Mouse (Mus musculus): ENCODE measurements around the gene Tenm4.

Gene Tenm4

DNA sequence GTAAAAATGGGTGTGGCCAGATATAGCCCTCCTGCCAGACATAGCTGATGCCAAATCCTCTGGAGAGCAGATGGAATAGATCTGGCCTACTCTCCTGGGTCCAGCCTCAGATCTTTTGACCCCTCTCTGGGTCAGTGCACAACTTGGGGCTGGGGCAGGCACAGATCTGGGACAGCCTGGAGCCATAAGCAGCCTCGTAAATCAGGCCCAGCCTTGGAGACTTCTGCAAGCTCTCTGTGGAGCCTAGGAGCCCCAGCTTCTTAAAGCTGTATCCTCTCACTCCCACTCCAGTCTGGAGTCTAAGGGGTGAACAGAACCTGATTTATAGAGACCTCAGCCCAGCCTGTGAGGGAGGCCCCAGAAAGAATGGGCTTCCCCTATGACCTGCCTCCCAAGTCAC, 354.3 kb downstream of the Tenm4 start:
- no peak for DNase-seq (ENCODE audit: low spot score in 2 of 2)

DNA sequence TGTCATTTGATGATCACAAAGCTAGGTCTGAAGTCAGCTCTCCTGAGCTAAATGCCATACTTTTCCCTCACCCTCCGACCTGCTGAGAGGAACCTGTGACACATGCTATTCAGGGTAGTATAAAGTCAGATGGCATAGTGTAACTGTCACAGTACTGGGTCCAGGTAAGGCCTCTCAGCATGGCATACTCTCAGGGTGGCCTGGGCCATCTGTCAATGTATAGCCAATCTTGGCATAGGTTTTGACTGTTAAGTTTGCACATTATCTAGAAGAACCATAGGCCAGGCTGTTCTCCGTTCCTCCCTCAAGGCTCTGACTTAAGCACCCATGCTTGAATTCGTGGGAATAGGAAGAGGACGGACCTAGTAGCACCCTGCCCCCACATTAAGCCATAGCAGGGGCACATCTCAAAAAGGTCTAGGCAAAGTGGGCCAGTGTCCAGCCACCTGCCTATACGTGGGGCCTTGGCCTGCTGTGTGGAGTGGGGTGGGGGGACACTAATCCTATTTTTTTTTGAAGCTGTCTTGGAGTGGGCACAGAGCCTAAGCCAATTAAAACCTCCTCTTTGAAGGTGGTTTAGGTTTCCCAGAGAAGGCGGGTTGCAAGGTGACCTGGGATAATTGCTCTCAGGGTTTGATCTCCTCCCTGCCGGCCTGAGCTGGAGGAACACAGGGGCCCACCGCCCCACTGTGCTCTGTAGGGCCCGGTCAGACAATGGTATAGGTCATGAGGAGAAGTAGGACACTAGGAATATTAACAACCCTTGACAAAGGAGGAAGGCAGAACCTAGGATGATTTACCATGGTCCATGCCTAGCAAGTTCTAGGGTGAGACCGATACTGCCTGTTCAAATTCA, 359.8 kb downstream of the Tenm4 start:
- no peak for DNase-seq (ENCODE audit: low spot score in 2 of 2)

DNA sequence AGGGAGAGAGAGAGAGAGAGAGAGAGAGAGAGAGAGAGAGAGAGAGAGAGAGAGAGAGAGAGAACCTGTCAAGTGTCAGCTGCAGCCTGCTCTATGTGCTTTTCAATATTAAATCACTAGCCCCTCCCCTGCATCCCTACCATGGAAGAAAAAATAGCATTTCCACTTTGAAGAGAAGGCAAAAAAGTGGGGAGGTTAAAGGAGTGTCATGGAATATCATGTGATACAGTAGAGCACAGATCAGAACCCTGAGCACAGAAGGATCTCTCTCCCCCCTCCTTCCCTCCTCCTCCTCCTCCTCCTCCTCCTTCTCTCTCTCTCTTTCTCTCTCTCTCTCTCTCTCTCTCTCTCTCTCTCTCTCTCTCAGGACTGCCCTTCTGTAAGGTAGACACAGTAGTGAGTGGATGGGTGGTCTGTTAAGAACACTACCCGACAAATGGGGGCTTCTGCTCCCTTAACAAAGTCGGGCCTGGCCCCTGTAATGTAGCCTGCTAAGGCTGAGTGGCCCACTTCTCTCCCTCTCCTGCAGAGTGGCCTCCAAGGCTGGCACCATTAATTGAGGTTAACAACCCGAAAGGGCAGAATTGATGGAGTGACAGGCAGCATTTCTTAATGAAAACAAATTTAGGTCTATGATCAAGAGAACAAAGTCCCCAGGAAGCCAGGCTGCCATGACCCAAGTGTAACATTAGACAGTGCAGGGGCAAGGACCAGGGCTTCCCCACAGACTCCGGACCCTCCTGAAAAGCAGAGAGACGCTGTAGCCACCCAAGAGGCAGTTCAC, 361.1 kb downstream of the Tenm4 start:
- DNase-seq (ENCODE audit: low spot score in 2 of 2): no peak

DNA sequence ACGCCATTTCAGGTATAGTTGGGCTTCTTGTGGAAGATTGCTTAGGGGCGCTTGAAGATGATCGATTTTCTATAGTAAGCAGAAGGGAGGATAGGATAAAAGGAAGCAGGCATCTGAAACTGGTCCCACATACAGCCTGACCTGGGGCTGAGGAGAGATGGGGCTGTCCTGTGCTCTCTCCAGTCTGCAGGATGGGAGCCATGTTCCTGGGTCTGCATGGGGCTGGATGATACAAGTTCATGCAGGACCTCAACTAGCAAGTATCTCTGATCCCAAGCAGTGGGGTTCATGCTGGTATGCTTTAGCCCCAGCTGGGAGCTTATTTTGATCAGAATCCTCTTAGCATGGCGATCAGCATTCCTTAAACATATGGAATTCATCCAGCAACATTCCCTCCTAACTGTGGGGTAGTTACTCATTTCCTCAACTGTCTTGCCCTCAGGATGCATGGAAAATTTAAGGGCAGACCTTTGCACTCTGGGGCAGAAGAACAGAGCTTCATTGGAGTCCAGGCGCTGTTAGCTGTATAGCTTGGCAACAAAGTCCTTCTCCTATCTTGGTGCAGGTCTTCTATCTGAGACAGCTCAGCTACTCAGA, 361.9 kb downstream of the Tenm4 start:
- no peak for DNase-seq (ENCODE audit: low spot score in 2 of 2)

DNA sequence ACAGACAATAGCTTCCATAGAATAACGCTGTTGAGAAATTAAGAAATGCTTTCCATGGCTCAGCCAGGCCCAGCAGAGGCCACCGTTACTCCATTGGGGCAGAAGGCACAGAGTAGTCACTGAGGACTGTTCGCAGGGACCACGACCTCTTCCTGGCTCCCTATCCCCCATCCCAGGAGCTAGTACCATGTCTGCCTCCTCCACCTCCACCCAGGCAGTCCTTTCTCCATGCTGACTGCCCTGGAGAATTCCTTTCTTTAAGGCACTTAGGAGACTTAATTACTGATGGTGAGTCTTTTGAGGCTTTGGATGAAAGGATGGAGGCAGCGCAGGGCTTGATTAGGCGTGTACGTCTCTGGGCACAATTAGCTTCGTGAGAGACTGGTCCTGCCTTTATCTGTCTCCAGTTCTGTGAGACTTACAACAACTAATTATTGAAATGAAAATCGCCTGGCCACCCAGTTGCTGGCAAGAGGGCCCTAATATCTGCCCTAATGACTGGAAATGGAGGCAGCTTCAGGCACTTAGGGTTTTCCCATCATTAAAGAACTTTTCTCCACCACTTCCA, 365.4 kb downstream of the Tenm4 start:
- no peak for DNase-seq (ENCODE audit: low spot score in 2 of 2)

DNA sequence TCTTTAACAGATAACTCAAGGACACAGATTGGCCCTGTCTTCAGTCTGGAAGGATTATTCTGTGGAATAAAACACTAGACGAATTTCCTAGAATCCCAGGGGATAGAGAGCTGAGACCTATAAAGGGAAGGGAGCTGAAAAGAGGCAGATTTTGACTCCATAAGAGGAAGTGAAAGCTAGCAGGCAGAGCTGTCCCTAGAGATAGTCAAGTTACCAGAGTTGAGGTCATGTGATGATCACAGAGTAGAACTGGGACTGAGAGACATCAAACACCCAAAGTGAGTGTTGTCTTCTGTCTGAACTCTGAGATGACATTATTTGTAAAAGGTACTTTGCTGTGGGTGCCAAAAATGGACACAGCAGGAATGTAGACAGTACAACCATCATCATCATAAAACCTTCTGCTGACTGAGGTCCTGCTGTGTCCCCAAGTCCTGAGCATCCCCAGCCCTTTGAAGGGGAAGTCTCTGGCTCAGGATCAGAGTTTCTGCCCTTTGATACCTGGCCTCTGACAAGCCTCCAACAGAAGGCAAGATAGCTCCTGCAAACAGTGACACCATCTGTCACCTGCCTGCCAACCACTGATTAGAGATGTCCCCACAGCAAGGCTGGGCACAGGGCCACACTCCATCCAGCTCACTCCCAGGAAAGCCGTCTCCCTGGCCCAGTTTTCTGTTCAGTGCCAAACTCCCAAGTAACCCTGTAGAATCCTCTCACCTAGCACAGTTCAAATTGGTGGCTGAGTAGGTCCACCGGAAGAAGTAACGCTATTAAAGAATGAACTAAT, 368.4 kb downstream of the Tenm4 start:
- no peak for DNase-seq (ENCODE audit: low spot score in 2 of 2)

DNA sequence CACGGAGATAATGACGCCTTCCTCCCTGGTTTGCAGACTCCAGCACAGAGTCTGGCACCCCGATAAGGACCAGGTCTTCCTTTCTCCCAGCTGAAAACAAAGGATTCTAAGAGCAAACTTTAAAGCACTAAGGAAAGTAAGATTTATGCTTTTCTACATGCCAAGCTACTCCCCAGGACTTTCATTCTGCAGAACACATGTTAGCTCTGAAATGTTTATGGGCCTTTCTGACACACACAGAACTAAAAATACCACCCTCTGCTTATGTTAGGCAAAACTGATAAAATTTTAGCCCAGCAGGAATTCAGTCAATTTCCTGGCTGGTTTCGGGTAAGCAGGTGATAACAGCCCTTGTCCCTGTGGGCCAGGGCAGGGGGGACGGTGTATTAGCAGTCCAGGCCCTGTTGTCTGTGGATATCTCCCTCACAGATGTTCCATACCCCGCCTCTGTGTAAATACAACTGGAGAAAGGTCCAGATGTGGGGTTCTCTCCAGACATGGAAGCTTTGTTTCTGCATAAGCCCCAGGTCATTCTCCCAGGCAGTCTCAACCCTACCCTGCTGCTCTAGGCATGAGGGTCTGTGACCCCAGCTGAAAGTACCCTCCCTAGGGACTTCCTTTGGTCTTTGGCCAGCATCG, 369.5 kb downstream of the Tenm4 start:
- no peak for DNase-seq (ENCODE audit: low spot score in 2 of 2)

DNA sequence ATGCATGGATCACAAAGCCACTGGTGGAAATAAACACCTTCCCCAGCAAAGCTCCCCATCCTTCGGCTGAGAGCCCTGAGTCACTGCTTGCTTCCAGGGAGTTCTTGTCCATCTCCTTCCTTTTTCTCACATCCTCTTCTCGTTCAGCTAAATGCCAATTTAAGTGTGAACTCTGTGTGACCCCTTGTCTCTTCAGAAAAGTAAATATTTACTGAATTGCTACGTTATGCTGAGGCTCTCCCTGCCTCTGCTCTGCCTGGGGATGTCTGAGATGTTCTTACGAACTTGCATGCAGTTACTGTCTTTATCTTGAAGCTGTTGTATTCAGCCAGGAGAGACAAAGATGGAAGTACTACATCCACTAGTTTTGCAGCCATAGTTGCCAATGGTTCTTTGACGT, 374.9 kb downstream of the Tenm4 start:
- no peak for DNase-seq (ENCODE audit: low spot score in 2 of 2)

DNA sequence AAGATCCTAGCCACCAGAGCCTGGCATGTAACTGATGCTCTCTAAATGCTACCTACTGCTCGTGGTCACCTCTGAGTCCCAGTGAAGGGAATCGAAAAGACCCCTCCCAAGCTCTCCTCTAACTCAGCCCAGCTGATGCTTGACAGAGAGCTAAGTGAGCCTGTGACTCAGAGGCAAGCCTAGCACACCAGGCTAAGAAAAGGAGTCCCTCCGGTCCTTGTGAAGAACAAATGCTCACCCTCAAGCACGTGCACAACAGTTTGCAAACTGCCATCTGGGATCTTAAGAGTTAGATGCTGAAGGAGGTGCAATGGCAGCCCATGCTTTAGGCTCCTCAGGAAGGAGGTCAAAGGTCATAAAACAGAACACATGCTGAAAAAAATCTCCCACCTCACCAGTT, 380.8 kb downstream of the Tenm4 start:
- DNase-seq (ENCODE audit: low spot score in 2 of 2): no peak

DNA sequence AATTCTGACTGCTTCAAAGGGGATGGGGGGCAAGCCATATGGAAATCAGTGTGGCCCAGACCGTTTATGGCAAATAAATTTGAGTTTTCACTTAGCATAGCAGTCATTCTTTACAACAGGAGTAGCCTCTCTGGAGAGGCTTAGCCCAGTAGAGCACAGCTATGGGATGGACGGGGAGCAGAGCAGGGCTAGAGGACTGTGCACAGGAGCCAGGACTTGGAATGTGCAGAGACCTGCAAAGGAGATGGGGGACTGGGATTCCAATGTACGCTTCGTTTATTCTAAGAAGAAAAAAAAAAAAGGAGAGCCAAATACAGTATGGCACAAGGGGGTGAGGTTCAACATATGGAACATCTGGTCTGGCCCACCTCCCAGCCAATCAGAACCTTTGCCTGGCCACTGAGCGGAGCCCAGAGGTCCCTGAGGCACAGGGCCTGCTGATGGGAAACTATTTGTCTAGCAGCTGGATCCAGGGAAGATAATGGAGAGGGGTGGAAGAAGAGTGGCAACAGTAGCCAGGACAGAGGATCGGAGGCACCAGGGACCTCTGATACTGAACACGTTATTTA, 381.3 kb downstream of the Tenm4 start:
- DNase-seq (ENCODE audit: low spot score in 2 of 2): no peak

DNA sequence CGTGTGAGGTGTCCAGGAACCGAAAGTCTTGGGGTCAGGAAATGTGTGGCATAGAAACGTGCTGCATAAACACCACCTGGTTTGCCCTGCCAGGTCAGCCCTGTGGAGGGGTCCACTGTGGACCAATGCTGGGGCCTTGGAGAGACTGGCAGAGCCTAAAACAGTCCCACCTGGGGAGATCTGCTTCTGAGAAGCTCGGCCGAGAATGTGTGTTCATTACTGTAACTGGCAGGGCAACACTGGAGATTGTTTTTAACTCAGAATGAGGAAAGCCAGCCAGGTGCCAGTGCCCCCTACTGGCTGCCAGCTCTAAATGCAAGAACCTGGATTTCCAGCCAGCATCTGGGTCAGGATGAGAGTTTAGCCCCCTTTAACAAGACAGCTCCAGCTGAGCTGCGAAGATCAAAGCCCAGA, 383.2 kb downstream of the Tenm4 start:
- DNase-seq (ENCODE audit: low spot score in 2 of 2): peak in 1 of 2 experiments; percentile 26

DNA sequence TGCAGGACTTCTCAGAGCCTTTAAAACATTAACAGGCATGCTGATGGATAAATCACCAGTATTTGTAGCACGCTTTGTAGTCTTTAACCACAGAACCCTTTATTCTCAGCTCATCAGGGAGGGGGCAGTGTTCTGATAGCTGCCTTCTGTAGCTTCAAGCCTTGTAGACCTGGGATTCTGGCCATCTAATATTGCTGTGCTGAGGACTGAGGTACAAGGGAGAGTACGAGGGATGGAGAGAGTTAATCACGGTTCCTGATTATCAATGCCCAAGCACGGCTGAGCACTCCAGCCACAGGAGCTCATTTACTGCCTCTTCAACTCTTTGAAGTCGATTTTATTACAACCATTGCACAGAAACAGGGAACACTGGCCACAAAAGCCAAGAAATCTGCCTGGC, 384.2 kb downstream of the Tenm4 start:
- no peak for DNase-seq (ENCODE audit: low spot score in 2 of 2)

DNA sequence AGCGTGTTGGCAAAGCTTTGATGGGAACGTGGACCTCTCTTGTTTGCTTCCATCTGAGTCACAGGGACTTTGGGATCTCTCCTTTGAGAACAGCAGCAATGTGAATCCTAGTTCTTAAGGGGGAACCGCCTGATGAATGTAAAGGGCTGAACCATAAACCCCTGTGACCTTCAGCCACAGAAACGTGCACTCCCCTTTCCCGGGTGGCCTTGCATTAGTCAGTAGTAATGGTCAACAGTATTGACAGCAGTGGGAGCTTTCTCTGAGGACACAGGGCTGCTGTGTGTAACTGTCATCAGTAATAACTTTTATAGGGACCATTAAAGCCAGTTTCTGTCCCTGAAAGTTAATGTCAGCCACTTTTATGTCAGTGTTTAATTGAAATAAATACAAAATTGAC, 385.7 kb downstream of the Tenm4 start:
- DNase-seq (ENCODE audit: low spot score in 2 of 2): no peak

DNA sequence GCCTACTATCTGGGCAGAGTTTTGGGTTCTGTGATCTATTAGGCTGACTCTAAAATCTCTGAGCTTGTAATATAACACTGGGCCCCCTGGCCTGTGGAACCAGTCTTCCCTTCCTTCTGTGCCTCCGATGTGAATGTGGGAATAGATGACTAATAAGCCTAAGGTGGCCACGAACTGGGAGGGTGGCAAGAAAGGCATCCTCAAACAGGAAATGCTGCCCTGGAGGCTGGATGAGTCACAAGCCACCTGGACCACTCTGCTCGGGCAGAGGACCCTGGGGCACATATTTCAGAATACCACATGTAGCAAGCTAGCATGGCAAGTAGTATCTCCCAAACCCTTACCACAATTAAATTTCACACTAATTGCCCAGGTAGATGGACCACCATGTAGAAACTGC, 391.8 kb downstream of the Tenm4 start:
- DNase-seq (ENCODE audit: low spot score in 2 of 2): no peak

DNA sequence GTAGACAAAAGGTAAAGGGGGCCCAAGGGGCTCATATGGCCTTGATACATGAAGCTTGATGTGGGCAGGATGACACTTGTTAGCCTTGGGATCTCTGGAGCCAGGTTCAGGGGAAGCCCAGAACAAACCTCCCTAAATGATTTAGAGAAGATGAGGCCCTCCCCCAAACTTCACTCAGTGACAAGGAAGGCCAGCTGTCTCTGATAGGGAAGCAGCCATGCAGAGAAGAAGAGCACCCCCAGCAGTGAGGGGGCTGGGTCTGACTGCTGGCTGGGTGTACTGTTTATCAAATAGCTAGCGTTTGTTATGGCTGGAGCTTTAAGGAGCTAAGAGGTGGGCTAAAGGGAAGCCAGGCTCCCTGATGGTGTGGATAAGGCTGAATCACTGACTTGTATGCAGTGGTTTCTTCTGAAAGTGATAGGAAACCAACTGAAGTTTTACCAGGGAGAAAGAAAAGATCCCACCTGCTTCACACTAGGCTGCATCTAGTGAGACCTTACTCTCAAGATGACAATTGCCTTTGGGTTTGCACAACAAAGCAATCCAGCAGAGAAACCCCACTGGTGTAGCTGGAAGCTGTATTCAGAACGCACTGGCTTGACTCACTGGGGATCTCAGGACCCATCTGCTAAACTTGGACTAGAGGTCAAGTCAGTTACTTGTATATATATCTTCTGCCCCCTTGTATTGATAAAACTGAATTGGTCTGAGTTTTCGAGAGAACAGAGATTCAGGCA, 392.5 kb downstream of the Tenm4 start:
- no peak for DNase-seq (ENCODE audit: low spot score in 2 of 2)

DNA sequence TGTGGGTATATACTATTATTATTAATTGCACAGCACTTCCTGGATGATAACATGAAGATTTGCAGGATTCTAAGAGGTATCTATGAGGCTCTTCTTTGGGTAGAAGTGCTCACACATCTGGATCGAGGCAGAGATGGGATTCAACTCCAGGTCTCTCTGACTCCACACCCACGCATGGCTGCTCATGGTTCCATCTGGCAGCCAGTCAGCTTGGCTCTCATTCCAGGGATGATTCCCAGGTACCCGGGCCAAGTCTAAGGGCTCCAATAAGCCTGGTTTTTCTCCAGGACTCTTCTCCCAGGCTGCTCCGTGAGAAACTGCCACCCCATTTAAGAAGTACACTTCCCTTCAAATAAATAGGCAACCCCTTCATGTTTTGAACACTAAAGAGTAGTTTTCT, 394.8 kb downstream of the Tenm4 start:
- peak in 1 of 2 experiments; percentile 30 for DNase-seq (ENCODE audit: low spot score in 2 of 2)

DNA sequence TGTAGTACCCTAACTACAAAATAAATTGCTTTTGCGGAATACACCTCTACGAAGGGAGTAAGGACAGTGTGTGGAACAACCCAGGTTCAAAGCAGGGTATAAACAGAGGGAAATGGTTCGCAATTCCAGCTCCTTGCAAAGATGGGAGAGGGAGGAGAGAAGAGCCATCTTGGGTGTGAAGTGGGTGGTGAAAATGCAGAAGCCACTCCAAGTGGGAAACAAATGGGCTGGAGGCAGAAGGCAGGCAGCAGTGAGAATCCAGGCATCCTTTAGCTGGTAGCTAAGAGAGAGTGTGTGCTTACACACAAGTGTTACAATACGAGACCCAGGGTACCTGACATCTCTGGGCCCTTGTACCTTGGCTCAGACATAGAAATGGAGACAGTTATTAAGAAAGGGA, 395.2 kb downstream of the Tenm4 start:
- DNase-seq (ENCODE audit: low spot score in 2 of 2): no peak

DNA sequence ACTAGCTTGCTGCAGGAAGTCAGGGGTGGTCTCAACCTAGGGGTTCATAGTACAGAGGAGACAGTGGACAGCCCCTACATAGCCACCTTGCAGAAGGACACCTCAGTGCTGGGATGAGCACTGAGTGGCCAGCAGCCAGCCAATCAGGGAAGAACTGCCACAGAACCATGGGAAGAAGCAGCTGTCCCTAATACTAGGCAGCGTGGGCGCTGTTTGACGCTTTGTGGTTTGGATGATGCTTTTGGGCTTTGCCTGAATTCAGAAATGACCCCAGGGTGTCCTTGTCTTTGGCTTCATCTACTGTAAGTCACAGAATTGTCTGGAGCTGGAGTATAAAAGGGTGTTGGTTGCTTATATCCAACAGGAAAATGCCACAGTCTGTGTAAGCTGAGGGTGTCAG, 397.0 kb downstream of the Tenm4 start:
- no peak for DNase-seq (ENCODE audit: low spot score in 2 of 2)

DNA sequence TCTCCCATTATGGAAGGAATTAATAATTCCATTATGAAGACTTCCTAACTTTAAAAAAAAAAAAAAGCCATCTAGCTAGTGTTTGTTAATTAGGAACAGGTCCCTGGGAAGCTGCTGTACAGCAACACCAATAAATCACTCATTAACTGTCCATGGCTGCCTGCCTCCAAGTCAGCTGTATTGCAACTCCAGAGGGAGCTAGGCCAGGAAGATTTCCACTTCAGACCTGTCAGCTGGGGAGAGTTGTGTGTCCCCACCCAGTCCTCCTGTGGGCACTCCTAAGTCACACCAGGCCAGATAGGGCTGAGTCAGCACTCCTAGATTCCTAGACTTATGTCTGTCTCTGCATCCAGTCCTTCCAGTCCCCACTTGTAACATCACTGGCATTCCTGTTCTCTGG, 399.9 kb downstream of the Tenm4 start:
- DNase-seq (ENCODE audit: low spot score in 2 of 2): no peak

DNA sequence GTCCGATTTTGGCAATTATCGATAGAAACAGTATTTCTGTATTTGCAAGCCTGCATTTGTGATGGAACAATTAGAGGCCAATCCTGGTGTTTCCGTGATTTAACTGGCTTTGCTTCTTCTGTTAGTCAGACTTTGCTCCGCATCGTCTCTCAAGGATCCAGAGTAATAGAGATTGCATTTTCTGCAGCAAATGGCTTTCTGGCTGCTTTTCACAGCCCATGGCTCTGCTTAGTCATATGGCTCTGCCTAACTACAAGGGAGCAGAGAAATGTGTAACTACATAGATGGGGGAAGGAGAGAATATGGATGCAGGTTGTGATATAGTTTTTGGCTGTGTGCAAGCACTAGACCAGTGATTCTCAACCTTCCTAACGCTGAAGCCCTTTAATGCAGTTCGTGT, 401.9 kb downstream of the Tenm4 start:
- DNase-seq (ENCODE audit: low spot score in 2 of 2): no peak

Data from frontal cortex, postnatal 25 days (tissue).